Mouse (Mus musculus): ENCODE results near the gene Mgat5. TPM values are rescaled to one million over a fixed set of nuclear protein-coding genes. Genes with fewer than 3 reads are reported as not detected.

The Mgat5 gene
- polyA plus RNA-seq, 1 experiment: 30.5 TPM

DNA sequence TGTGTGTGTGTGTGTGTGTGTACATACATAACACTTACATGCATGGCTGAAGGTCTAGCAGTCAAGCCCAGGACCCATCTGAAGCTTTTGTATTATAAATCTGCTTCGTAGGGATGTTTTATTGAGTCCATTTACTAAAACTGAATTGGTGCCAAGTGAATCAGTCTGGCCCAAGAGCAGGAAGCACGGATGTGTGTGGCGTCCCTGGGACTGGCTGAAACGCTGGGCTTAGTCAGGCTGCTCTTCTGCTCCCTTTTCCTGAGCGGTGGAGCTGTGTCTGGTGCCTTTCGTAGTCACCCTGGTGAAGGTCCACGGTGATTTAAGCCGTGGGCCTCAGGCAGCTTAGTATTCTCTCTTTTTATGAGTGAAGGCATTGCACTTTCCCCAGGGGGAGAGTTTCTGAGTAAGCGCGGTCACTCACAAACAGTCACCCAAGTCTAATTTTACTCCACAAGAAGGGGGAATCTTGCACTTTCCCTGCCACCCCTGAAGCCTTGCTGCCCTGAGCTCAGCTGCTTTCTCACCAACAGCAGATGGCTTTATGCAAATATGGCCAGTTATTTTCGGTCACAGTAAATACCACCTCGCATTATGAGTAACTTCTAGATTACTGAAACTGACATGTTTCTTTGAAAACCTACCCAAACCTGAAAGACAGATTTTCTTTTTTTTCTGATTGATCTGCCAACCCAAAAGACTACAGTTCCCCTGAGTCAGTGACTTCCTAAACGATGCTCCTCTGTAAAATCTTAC is 176.1 kb downstream of the Mgat5 start:
- no peak overlapping the region for H3K27ac ChIP-seq (ENCODE audit: insufficient read depth, low read length)
- peak; percentile 22 to 28 for DNase-seq

DNA sequence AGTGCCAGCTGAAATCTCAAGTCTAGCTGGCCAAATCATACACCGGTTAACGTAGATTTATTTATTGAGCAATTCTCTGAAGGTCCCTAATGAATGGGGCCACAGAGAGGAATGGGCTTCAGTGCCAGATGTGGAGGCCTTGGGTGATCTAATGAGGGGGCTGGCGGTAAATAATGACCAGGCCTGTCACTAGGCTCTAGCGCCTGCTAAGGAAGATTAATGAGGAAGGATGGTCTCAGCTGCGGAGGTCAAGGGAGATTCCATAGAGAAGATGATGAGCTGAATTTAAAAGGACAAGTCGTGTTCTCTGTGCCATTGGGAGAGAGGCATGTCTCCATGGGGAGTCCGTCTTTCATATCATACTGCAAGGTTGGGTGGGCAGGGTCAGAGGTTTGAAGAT is 178.3 kb downstream of the Mgat5 start:
- no peaks in the 10 kb centered on the region for H3K27me3 ChIP-seq (ENCODE audit: control insufficient read depth, insufficient read depth, low read length)
- peaks cover 5% of the 10 kb centered on the region; the same call in 1 of the 2 replicates for H3K4me1 ChIP-seq (ENCODE audit: control insufficient read depth, insufficient read depth, low read length)
- no peak for TF ChIP-seq POLR2A (IDR thresholded peaks at IDR 0.05; ENCODE audit: borderline replicate concordance, insufficient read depth, low read length)
- no peak for TF ChIP-seq CTCF (IDR thresholded peaks at IDR 0.05; ENCODE audit: borderline replicate concordance, insufficient read depth, low read depth, low read length)
- H3K27ac ChIP-seq (ENCODE audit: insufficient read depth, low read length): no peak overlapping the region
- H3K4me3 ChIP-seq (replicated peaks; ENCODE audit: insufficient read depth, low read depth, low read length): no peak overlapping the region
- WGBS: 95% methylated on average over 7 of the region's 7 CpGs
- DNase-seq: no peak

More for the DNA sequence above, 176.1 kb downstream of the Mgat5 start:
- no peak for TF ChIP-seq CTCF (IDR thresholded peaks at IDR 0.05; ENCODE audit: borderline replicate concordance, insufficient read depth, low read depth, low read length)
- Histone ChIP-seq H3K4me1 (ENCODE audit: control insufficient read depth, insufficient read depth, low read length) (peaks cover 5% of the 10 kb centered on the region; the same call in 1 of the 2 replicates), H3K27me3 (ENCODE audit: control insufficient read depth, insufficient read depth, low read length) (no peaks in the 10 kb centered on the region), H3K4me3 (replicated peaks; ENCODE audit: insufficient read depth, low read depth, low read length) (no peak overlapping the region)
- 24% methylated on average over 13 of the region's 13 CpGs for WGBS

DNA sequence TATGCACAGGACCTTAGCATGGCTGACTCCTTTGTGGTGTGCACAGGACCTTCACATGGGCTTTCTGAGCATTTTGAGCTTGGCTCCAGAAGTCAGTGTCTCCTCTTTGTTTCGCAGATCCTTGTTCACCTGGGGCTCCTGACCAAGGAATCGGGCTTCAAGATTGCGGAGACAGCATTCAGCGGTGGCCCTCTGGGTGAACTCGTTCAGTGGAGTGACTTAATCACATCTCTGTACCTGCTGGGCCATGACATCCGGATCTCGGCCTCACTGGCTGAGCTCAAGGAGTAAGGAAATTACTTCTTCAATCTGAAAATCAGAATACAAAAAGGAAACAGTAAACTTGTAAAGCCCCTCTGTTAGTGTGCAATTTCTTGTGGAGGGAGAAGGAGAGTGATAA is 182.4 kb downstream of the Mgat5 start:
- H3K4me1 ChIP-seq (ENCODE audit: control insufficient read depth, insufficient read depth, low read length): no peaks in the 10 kb centered on the region
- H3K4me3 ChIP-seq (replicated peaks; ENCODE audit: insufficient read depth, low read depth, low read length): no peak overlapping the region
- WGBS: 89% methylated on average over 7 of the region's 7 CpGs
- no peak for DNase-seq
- no peaks in the 10 kb centered on the region; the same call in 1 of the 2 replicates for H3K27me3 ChIP-seq (ENCODE audit: control insufficient read depth, insufficient read depth, low read length)
- no peak overlapping the region for H3K27ac ChIP-seq (ENCODE audit: insufficient read depth, low read length)
- TF ChIP-seq POLR2A (IDR thresholded peaks at IDR 0.05; ENCODE audit: borderline replicate concordance, insufficient read depth, low read length) (no peak), CTCF (IDR thresholded peaks at IDR 0.05; ENCODE audit: borderline replicate concordance, insufficient read depth, low read depth, low read length) (no peak)

DNA sequence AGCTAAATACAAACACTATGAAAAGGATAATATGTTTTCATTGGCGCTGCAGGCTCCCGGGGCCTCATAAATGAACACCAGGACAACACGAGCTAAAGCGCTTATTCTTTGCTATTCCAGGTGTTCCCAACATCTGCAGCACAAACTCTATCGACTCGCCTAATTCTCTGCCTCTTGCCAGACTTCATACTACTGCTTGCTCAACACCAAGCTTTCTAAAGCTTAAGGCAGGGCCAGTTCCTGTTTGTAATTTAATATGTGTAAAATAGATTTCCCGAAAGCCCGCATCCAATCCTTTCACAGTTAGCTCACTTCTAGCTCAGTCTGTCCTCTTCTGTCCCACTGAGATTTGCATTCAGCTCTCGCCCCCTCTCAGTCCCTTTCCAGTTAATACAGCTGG is 182.8 kb downstream of the Mgat5 start:
- DNase-seq: no peak
- H3K27me3 ChIP-seq (ENCODE audit: control insufficient read depth, insufficient read depth, low read length): no peaks in the 10 kb centered on the region; the same call in 1 of the 2 replicates
- no peaks in the 10 kb centered on the region for H3K4me1 ChIP-seq (ENCODE audit: control insufficient read depth, insufficient read depth, low read length)
- TF ChIP-seq POLR2A (IDR thresholded peaks at IDR 0.05; ENCODE audit: borderline replicate concordance, insufficient read depth, low read length) (no peak), CTCF (IDR thresholded peaks at IDR 0.05; ENCODE audit: borderline replicate concordance, insufficient read depth, low read depth, low read length) (no peak)
- H3K27ac ChIP-seq (ENCODE audit: insufficient read depth, low read length): no peak overlapping the region
- H3K4me3 ChIP-seq (replicated peaks; ENCODE audit: insufficient read depth, low read depth, low read length): no peak overlapping the region
- 88% methylated on average over 9 of the region's 9 CpGs for WGBS

DNA sequence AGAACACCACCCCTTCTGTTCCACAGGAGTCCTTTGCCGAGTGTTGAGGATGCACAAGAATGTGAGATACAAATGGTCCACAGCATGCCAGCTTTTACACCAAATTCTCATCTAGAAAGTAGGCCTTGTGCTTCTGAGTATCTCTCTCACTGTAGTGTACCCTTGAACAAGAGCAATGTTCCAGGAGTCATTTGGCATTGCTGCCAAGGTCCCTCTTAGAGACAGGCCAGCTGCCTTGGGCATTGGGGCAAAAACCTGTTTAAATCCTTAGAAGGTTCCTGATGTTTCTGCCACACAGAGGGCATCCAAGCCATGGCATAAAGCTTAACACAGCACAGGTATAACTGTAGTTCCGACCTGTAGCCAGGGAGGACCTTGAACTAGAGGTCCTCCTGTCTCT is 189.9 kb downstream of the Mgat5 start:
- no peak for DNase-seq
- Histone ChIP-seq H3K27ac (ENCODE audit: insufficient read depth, low read length) (no peak overlapping the region), H3K27me3 (ENCODE audit: control insufficient read depth, insufficient read depth, low read length) (no peaks in the 10 kb centered on the region; the same call in 1 of the 2 replicates), H3K4me1 (ENCODE audit: control insufficient read depth, insufficient read depth, low read length) (peaks cover under 1% of the 10 kb centered on the region; the same call in 1 of the 2 replicates), H3K4me3 (replicated peaks; ENCODE audit: insufficient read depth, low read depth, low read length) (no peak overlapping the region)
- TF ChIP-seq CTCF (IDR thresholded peaks at IDR 0.05; ENCODE audit: borderline replicate concordance, insufficient read depth, low read depth, low read length) (no peak), POLR2A (IDR thresholded peaks at IDR 0.05; ENCODE audit: borderline replicate concordance, insufficient read depth, low read length) (no peak)
- 87% methylated on average over 2 of the region's 2 CpGs for WGBS

DNA sequence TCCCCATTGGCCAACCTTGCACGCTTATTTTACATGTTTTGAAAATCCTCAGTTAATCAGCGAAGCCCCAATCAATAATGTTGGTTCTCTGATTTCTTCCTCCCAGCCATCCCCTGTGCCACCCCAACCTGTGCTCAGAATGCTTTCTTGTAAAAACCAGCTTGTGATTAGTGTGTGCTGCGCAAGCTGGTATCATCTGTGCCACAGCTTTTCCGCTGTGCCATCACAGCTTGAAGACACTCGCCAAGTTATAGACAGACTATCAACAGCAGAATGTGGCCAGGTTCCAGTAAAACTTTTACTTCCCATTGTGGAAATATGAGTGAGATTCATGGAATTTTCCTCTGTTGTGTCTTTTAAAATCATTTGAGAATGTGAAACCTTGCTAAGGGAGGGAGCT is 190.9 kb downstream of the Mgat5 start:
- H3K27ac ChIP-seq (ENCODE audit: insufficient read depth, low read length): no peak overlapping the region
- no peak overlapping the region for H3K4me3 ChIP-seq (replicated peaks; ENCODE audit: insufficient read depth, low read depth, low read length)
- H3K4me1 ChIP-seq (ENCODE audit: control insufficient read depth, insufficient read depth, low read length): peaks cover 5% of the 10 kb centered on the region
- no peak for DNase-seq
- H3K27me3 ChIP-seq (ENCODE audit: control insufficient read depth, insufficient read depth, low read length): no peaks in the 10 kb centered on the region; the same call in 1 of the 2 replicates
- TF ChIP-seq POLR2A (IDR thresholded peaks at IDR 0.05; ENCODE audit: borderline replicate concordance, insufficient read depth, low read length) (no peak), CTCF (IDR thresholded peaks at IDR 0.05; ENCODE audit: borderline replicate concordance, insufficient read depth, low read depth, low read length) (no peak)
- 83% methylated on average over 5 of the region's 5 CpGs for WGBS

DNA sequence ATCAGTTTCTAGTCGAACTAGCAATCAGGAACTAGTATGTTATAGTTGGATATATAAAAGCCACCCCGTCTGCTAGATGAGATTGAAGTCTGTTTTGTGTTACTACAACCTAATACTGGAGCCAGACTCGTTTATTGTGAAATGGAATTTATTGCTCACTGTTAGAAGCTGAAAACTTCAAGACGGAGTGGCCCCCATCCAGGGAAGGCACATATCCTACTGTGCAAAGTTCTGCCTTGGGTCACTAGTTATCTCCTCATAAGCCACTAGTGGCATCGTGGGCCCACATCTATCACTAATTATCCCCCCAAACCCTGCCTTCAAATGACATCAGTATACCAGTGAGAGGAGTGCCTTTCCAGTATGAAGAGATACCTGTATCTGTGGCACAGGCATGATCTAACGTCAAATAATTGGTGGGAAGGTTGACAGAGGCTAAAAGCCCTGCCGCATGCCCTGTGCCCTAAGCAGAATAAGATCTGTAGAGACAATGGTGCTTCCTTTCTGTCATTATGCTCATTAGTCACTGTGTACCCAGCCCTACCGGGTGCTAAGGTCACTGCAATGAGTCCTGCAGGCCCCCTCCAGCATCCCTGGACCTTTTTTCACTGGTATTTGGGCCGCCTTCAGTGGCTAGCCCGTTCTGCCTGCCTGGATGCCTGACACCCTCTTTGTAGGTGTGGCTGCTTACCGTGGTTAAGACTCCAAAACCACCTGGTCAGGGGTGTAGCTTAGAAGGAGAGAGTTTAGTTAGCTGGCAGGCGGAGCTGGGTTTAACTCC is 191.9 kb downstream of the Mgat5 start:
- Histone ChIP-seq H3K27me3 (ENCODE audit: control insufficient read depth, insufficient read depth, low read length) (no peaks in the 10 kb centered on the region), H3K4me1 (ENCODE audit: control insufficient read depth, insufficient read depth, low read length) (peaks cover 5% of the 10 kb centered on the region), H3K27ac (ENCODE audit: insufficient read depth, low read length) (no peak overlapping the region), H3K4me3 (replicated peaks; ENCODE audit: insufficient read depth, low read depth, low read length) (no peak overlapping the region)
- WGBS: 94% methylated on average over 12 of the region's 12 CpGs
- no peak for DNase-seq
- TF ChIP-seq CTCF (IDR thresholded peaks at IDR 0.05; ENCODE audit: borderline replicate concordance, insufficient read depth, low read depth, low read length) (no peak), POLR2A (IDR thresholded peaks at IDR 0.05; ENCODE audit: borderline replicate concordance, insufficient read depth, low read length) (no peak)
